Mouse (Mus musculus) heart, adult 2 months (tissue): Measurements from ENCODE around the gene Sypl2. TPM values are rescaled to one million over a fixed set of nuclear protein-coding genes. Genes with fewer than 3 reads are reported as not detected.

Experiments
- DNase-seq, 2 experiments: peaks; one replicate each; pipeline ENCODE4 v3.0.0; 2021
- H3K27ac ChIP-seq: fragments of 200-600 bp; 2 replicates; pipeline ENCODE4 v1.8.1; 2022
- H3K27me3 ChIP-seq: fragments of 200-500 bp; 2 replicates; pipeline ENCODE4 v1.6.1; 2012; ENCODE audit warnings: mild to moderate bottlenecking, low read length, inconsistent platforms, mixed read lengths; ENCODE audit not compliant: control insufficient read depth, insufficient read depth
- H3K36me3 ChIP-seq: fragments of 200-500 bp; 2 replicates; pipeline ENCODE4 v1.6.1; 2012; ENCODE audit warnings: low read length, inconsistent platforms; ENCODE audit not compliant: control insufficient read depth, insufficient read depth
- H3K4me1 ChIP-seq: fragments of 200-500 bp; 2 replicates; pipeline ENCODE4 v1.6.1; 2011; ENCODE audit warnings: low read length; ENCODE audit not compliant: control insufficient read depth, insufficient read depth
- H3K4me3 ChIP-seq: fragments of 200-600 bp; 2 replicates; pipeline ENCODE4 v1.8.1; 2022
- H3K79me2 ChIP-seq: fragments of 200-500 bp; replicated peaks from 2 replicates; pipeline ENCODE4 v1.6.1; 2012; ENCODE audit warnings: mild to moderate bottlenecking, inconsistent platforms, low read length, moderate library complexity, mixed read lengths; ENCODE audit not compliant: control insufficient read depth, insufficient read depth
- H3K9ac ChIP-seq: fragments of 200-500 bp; 2 replicates; pipeline ENCODE4 v1.6.1; 2012; ENCODE audit warnings: low read depth, mild to moderate bottlenecking, control low read depth, inconsistent platforms, low read length, mixed read lengths
- CTCF ChIP-seq: fragments of 200-600 bp; IDR thresholded peaks from 2 replicates; pipeline ENCODE4 v1.8.1; 2022; ENCODE audit warnings: antibody characterized with exemption, mild to moderate bottlenecking, moderate library complexity
- EP300 ChIP-seq: fragments of 200-500 bp; IDR thresholded peaks from 2 replicates; pipeline ENCODE4 v1.6.1; 2011; ENCODE audit warnings: low read depth, low read length, control low read depth; ENCODE audit not compliant: insufficient read depth
- POLR2A ChIP-seq: fragments of 200-500 bp; IDR thresholded peaks from 2 replicates; pipeline ENCODE4 v1.6.1; 2011; ENCODE audit warnings: mild to moderate bottlenecking, low read depth, low read length, control low read depth; ENCODE audit not compliant: insufficient read depth
- WGBS: fragments of 180-500 bp; shearing (Covaris S2); methylation state at CpG from one replicate; pipeline ENCODE4 v1.1.7; 2018; 5-methylcytosine and 5-hydroxymethylcytosine counted together
- intact Hi-C: fragments of 180-260 bp; cut with DNase I; formaldehyde crosslinking; loops from one replicate; pipeline ENCODE4 v1.15.1; 2025
- polyA plus RNA-seq: library from polyadenylated mRNA; depleted of rRNA; stranded (reverse); fragments of >200 nt; gene quantifications from 2 replicates; pipeline ENCODE4 v1.2.3, GENCODE M21; 2012
- total RNA-seq, 2 experiments: library from RNA; stranded (reverse); gene quantifications; 2 replicates each; pipeline ENCODE4 v1.2.3; 2021

Sypl2 gene
- total and polyA plus RNA-seq, 3 experiments = 0.64 to 1.2 (median 0.77) TPM

GRCm38 (mm10) chr3:108209001-108209400 lies 17.4 kb downstream of the Sypl2 start:
- intact Hi-C loops = no loop called here
- H3K27me3 ChIP-seq = no peaks in the 10 kb centered on the region
- no peak overlapping the region for H3K4me3 ChIP-seq
- no peak for TF ChIP-seq CTCF
- TF ChIP-seq EP300 = no peak
- no peak for TF ChIP-seq POLR2A
- H3K4me1 ChIP-seq = peaks cover 2% of the 10 kb centered on the region
- no peak overlapping the region for H3K9ac ChIP-seq
- no peaks in the 10 kb centered on the region for H3K79me2 ChIP-seq
- peak in 1 of 2 experiments; percentile 15 for DNase-seq
- WGBS = 79% methylated on average over 3 of the region's 3 CpGs
- H3K27ac ChIP-seq = no peak overlapping the region
- H3K36me3 ChIP-seq = no peaks in the 10 kb centered on the region

GRCm38 (mm10) chr3:108206731-108207375 lies 19.6 kb downstream of the Sypl2 start:
- Histone ChIP-seq H3K79me2 (no peaks in the 10 kb centered on the region), H3K4me1 (peaks cover 2% of the 10 kb centered on the region), H3K36me3 (no peaks in the 10 kb centered on the region), H3K27me3 (no peaks in the 10 kb centered on the region), H3K4me3 (no peak overlapping the region), H3K27ac (no peak overlapping the region), H3K9ac (no peak overlapping the region)
- WGBS = 77% methylated on average over 15 of the region's 15 CpGs
- no peak for TF ChIP-seq CTCF
- TF ChIP-seq EP300 = no peak
- TF ChIP-seq POLR2A = no peak
- intact Hi-C loops = no loop called here
- no peak for DNase-seq

GRCm38 (mm10) chr3:108205601-108206000 lies 20.8 kb downstream of the Sypl2 start:
- Histone ChIP-seq H3K79me2 (no peaks in the 10 kb centered on the region), H3K4me3 (no peak overlapping the region), H3K9ac (no peak overlapping the region), H3K27me3 (no peaks in the 10 kb centered on the region), H3K27ac (no peak overlapping the region), H3K36me3 (no peaks in the 10 kb centered on the region), H3K4me1 (peaks cover 1% of the 10 kb centered on the region; the same call in 1 of the 2 replicates)
- 89% methylated on average over 8 of the region's 8 CpGs for WGBS
- no peak for DNase-seq
- intact Hi-C loops = no loop called here
- no peak for TF ChIP-seq CTCF
- TF ChIP-seq POLR2A = no peak
- TF ChIP-seq EP300 = no peak

- intact Hi-C loops = loop anchor here (1.0 to 5.0 kb wide), 2 partner anchors 40 to 132 kb away; no protein-coding TSS in a partner anchor
- TF ChIP-seq POLR2A = no peak
- TF ChIP-seq CTCF = no peak
- H3K4me3 ChIP-seq = no peak overlapping the region
- no peaks in the 10 kb centered on the region for H3K27me3 ChIP-seq
- 87% methylated on average over 11 of the region's 11 CpGs for WGBS
- no peaks in the 10 kb centered on the region for H3K36me3 ChIP-seq
- no peak overlapping the region for H3K9ac ChIP-seq
- no peaks in the 10 kb centered on the region for H3K79me2 ChIP-seq
- peaks cover 1% of the 10 kb centered on the region; the same call in 1 of the 2 replicates for H3K4me1 ChIP-seq
- no peak overlapping the region for H3K27ac ChIP-seq
- DNase-seq = no peak
Measured at GRCm38 (mm10) chr3:108204470-108204869, 22.0 kb downstream of the Sypl2 start.

GRCm38 (mm10) chr3:108203621-108204325 lies 22.7 kb downstream of the Sypl2 start:
- TF ChIP-seq EP300 = no peak
- TF ChIP-seq POLR2A = no peak
- TF ChIP-seq CTCF = peak; percentile 95; the same call in 1 of the 2 replicates
- H3K36me3 ChIP-seq = no peaks in the 10 kb centered on the region
- H3K27ac ChIP-seq = no peak overlapping the region
- intact Hi-C loops = loop anchor here (1.0 to 5.0 kb wide), 2 partner anchors 39 to 131 kb away; no protein-coding TSS in a partner anchor
- H3K4me1 ChIP-seq = peaks cover 1% of the 10 kb centered on the region; the same call in 1 of the 2 replicates
- H3K9ac ChIP-seq = no peak overlapping the region
- no peaks in the 10 kb centered on the region for H3K27me3 ChIP-seq
- no peaks in the 10 kb centered on the region for H3K79me2 ChIP-seq
- WGBS = 80% methylated on average over 11 of the region's 11 CpGs
- H3K4me3 ChIP-seq = no peak overlapping the region
- DNase-seq = peak; percentile 76 to 88

GRCm38 (mm10) chr3:108203212-108203611 lies 23.2 kb downstream of the Sypl2 start:
- Histone ChIP-seq H3K27me3 (no peaks in the 10 kb centered on the region), H3K36me3 (no peaks in the 10 kb centered on the region), H3K79me2 (no peaks in the 10 kb centered on the region), H3K9ac (no peak overlapping the region), H3K4me3 (no peak overlapping the region), H3K27ac (no peak overlapping the region), H3K4me1 (peaks cover 1% of the 10 kb centered on the region; the same call in 1 of the 2 replicates)
- no peak for DNase-seq
- WGBS = 95% methylated on average over 13 of the region's 13 CpGs
- intact Hi-C loops = loop anchor here (5.0 kb wide), 1 partner anchor 131 kb away; no protein-coding TSS in a partner anchor
- TF ChIP-seq POLR2A (no peak), EP300 (no peak), CTCF (no peak)
